Comparison of ENCODE assay signal across 37 mouse cellular contexts in genomic region chr5:76330953-76331352, GRCm38 (mm10). TPM values are rescaled to one million over a fixed set of nuclear protein-coding genes. Genes with fewer than 3 reads are reported as not detected.
DNase-seq lines count a peak whose midpoint lies in the region; ATAC-seq and TF ChIP-seq lines count a peak whose summit lies in the region.
"Had no signal": no experiment of that assay in that cellular context is flagged by ENCODE, and none has a peak within 500 bp of the region (broad histone marks: within the 10 kb centered on the region; RNA-seq: fewer than 3 reads in every experiment).

Pdcl2 (minus strand) TSS chr5:76331156.

- H3K36me3 ChIP-seq in testis, adult 2 months (ENCODE audit: control insufficient read depth, insufficient read depth, low read length), result 0 out of 2 replicates have a peak, but pooled peaks cover 1% of the 10 kb centered on the region
- H3K36me3 ChIP-seq in ES-E14 (ENCODE audit: control insufficient read depth, insufficient read depth, low read length, poor library complexity, severe bottlenecking), result no peaks in the 10 kb centered on the region
- no peaks in the 10 kb centered on the region for H3K36me3 ChIP-seq in midbrain, embryonic 11.5 days (ENCODE audit: control insufficient read depth, insufficient read depth, low read length)
- H3K36me3 ChIP-seq: embryonic facial prominence, embryonic 10.5 days; embryonic facial prominence, embryonic 13.5 days; forebrain, embryonic 12.5 days; forebrain, embryonic 15.5 days; heart, embryonic 12.5 days; heart, embryonic 15.5 days; hindbrain, embryonic 10.5 days; hindbrain, embryonic 13.5 days; intestine, embryonic 15.5 days had no signal

- H3K4me3 ChIP-seq in testis, adult 2 months (ENCODE audit: control insufficient read depth, low read depth, low read length), result peak within 1 kb of the TSS; percentile 95
- peak within 1 kb of the TSS; percentile 49 to 65 for H3K4me3 ChIP-seq in ES-E14 (ENCODE audit: insufficient read depth in 1 of 2, low read depth in 1 of 2, low read length in 2 of 2, poor library complexity in 1 of 2, severe bottlenecking in 1 of 2)
- no peak within 1 kb of the TSS for H3K4me3 ChIP-seq in midbrain, embryonic 11.5 days (ENCODE audit: low read depth, low read length)
- H3K4me3 ChIP-seq: embryonic facial prominence, embryonic 10.5 days; embryonic facial prominence, embryonic 13.5 days; erythroblast, embryonic 14.5 days; forebrain, embryonic 12.5 days; forebrain, embryonic 15.5 days; heart, embryonic 12.5 days; heart, embryonic 15.5 days; hindbrain, embryonic 10.5 days; hindbrain, embryonic 13.5 days; intestine, embryonic 15.5 days had no signal

- TF ChIP-seq CTCF in testis, adult 2 months (IDR thresholded peaks at IDR 0.05; ENCODE audit: control insufficient read depth, insufficient read depth, insufficient replicate concordance, low read depth, low read length), result no peak

- H3K9ac ChIP-seq in ES-E14 (ENCODE audit: insufficient read depth, low read depth, low read length, poor library complexity, severe bottlenecking), result peak within 1 kb of the TSS; percentile 62
- no peak within 1 kb of the TSS for H3K9ac ChIP-seq in midbrain, embryonic 11.5 days (ENCODE audit: low read length)
- H3K9ac ChIP-seq: embryonic facial prominence, embryonic 13.5 days; forebrain, embryonic 12.5 days; forebrain, embryonic 15.5 days; heart, embryonic 12.5 days; heart, embryonic 15.5 days; hindbrain, embryonic 13.5 days; intestine, embryonic 15.5 days had no signal

- H3K4me1 ChIP-seq in testis, adult 2 months (ENCODE audit: control insufficient read depth, insufficient read depth, low read length), result peaks cover 6% of the 10 kb centered on the region
- H3K4me1 ChIP-seq in ES-E14 (ENCODE audit: control insufficient read depth in 2 of 2, insufficient read depth in 2 of 2, low read length in 2 of 2, poor library complexity in 1 of 2), result peaks cover 0 to 2% of the 10 kb centered on the region in 2 experiments; a peak in 3 of 4 replicates
- H3K4me1 ChIP-seq in midbrain, embryonic 11.5 days (ENCODE audit: control insufficient read depth, insufficient read depth, low read length), result no peaks in the 10 kb centered on the region
- H3K4me1 ChIP-seq: embryonic facial prominence, embryonic 10.5 days; heart, embryonic 12.5 days; heart, embryonic 15.5 days; hindbrain, embryonic 10.5 days; hindbrain, embryonic 13.5 days; intestine, embryonic 15.5 days had no signal

- H3K9me3 ChIP-seq in ES-E14 (ENCODE audit: control insufficient read depth, insufficient read depth, low read depth, low read length), result no peaks in the 10 kb centered on the region
- no peaks in the 10 kb centered on the region for H3K9me3 ChIP-seq in midbrain, embryonic 11.5 days (ENCODE audit: control insufficient read depth, low read length)
- H3K9me3 ChIP-seq: embryonic facial prominence, embryonic 10.5 days; embryonic facial prominence, embryonic 13.5 days; forebrain, embryonic 12.5 days; forebrain, embryonic 15.5 days; heart, embryonic 12.5 days; heart, embryonic 15.5 days; hindbrain, embryonic 10.5 days; hindbrain, embryonic 13.5 days; intestine, embryonic 15.5 days had no signal

- WGBS in midbrain, embryonic 11.5 days, result 91% methylated on average over 7 of the region's 7 CpGs

- peak within 1 kb of the TSS; percentile 98 for H3K27ac ChIP-seq in testis, adult 2 months (ENCODE audit: control insufficient read depth, insufficient read depth, low read depth, low read length)
- H3K27ac ChIP-seq in ES-E14 (ENCODE audit: insufficient read depth, low read depth, low read length, poor library complexity, severe bottlenecking), result peak within 1 kb of the TSS; percentile 18; the same call in 1 of the 2 replicates
- H3K27ac ChIP-seq in midbrain, embryonic 11.5 days (ENCODE audit: low read depth, low read length), result no peak within 1 kb of the TSS
- H3K27ac ChIP-seq: embryonic facial prominence, embryonic 10.5 days; embryonic facial prominence, embryonic 13.5 days; forebrain, embryonic 12.5 days; forebrain, embryonic 15.5 days; heart, embryonic 15.5 days; hindbrain, embryonic 10.5 days; hindbrain, embryonic 13.5 days; intestine, embryonic 15.5 days had no signal

- no peak within 1 kb of the TSS for H3K4me2 ChIP-seq in midbrain, embryonic 11.5 days
- H3K4me2 ChIP-seq: embryonic facial prominence, embryonic 13.5 days; forebrain, embryonic 12.5 days; forebrain, embryonic 15.5 days; heart, embryonic 12.5 days; heart, embryonic 15.5 days; hindbrain, embryonic 13.5 days; intestine, embryonic 15.5 days had no signal

- in situ Hi-C loops in ES-E14 (cut with MboI; ENCODE audit: low sequenced_read_pairs in 2 of 2, unreplicated experiment in 2 of 2), result no loop called here

- no peaks in the 10 kb centered on the region for H3K27me3 ChIP-seq in testis, adult 2 months (ENCODE audit: control insufficient read depth, insufficient read depth, low read length)
- H3K27me3 ChIP-seq in midbrain, embryonic 11.5 days (ENCODE audit: control insufficient read depth, insufficient read depth, low read length), result no peaks in the 10 kb centered on the region
- H3K27me3 ChIP-seq: embryonic facial prominence, embryonic 13.5 days; forebrain, embryonic 12.5 days; forebrain, embryonic 15.5 days; heart, embryonic 12.5 days; heart, embryonic 15.5 days; hindbrain, embryonic 13.5 days; intestine, embryonic 15.5 days had no signal

- no peak for ATAC-seq in midbrain, embryonic 11.5 days (ENCODE audit: low FRiP score)
- ATAC-seq: activated CD4-positive, CD25-positive, alpha-beta regulatory T cell, adult 4 months; CD4-positive, CD25-positive, alpha-beta regulatory T cell, adult 4 months; forebrain, embryonic 15.5 days; hindbrain, embryonic 16.5 days; intestine, embryonic 15.5 days had no signal

- peak; percentile 98 for TF ChIP-seq POLR2A in testis, adult 2 months (IDR thresholded peaks at IDR 0.05; ENCODE audit: control insufficient read depth, low read depth, low read length)

- DNase-seq in testis, postnatal 10 days (ENCODE audit: low spot score), result no peak
- peak; percentile 75 for DNase-seq in ES-E14 (ENCODE audit: low read depth, low spot score)
- peak; percentile 94 for DNase-seq in ZHBTc4 (ENCODE audit: low read depth, low spot score)
- no peak for DNase-seq in midbrain, embryonic 11.5 days (ENCODE audit: low spot score, missing footprints)
- no peak for DNase-seq in B cell, adult 2 months
- no peak for DNase-seq in layer of hippocampus, adult 11-12 months (ENCODE audit: low spot score)
- DNase-seq: adrenal gland, adult 8-10 months; adrenal gland, postnatal 25 days; cerebellum, adult 11-12 months; cerebellum, adult 8-10 months; cerebellum, postnatal 10 days; cerebellum, postnatal 36 days; embryo, embryonic 11 days; gastrocnemius, postnatal 10 days; gastrocnemius, postnatal 36 days; heart, postnatal 10 days; heart, postnatal 36 days had no signal

TF ChIP-seq in ES-E14, 5 proteins besides CTCF, POLR2A, EP300 and RAD21:
- TF ChIP-seq ZC3H11A (IDR thresholded peaks at IDR 0.05; ENCODE audit: borderline replicate concordance, low read depth, low read length), result no peak
- no peak for TF ChIP-seq CHD2 (IDR thresholded peaks at IDR 0.05; ENCODE audit: low read depth, low read length)
- no peak for TF ChIP-seq ZNF384 (IDR thresholded peaks at IDR 0.05; ENCODE audit: low read depth, low read length)
- no peak for TF ChIP-seq HCFC1 (IDR thresholded peaks at IDR 0.05; ENCODE audit: borderline replicate concordance, insufficient read depth, low read length)
- no peak for TF ChIP-seq MAFK (IDR thresholded peaks at IDR 0.05; ENCODE audit: insufficient read depth, low read depth, low read length)

RNA-seq across cellular contexts. Expression of gene Pdcl2, which starts in this region (rescaled TPM):
- 86.9 and 115 TPM in 2 replicates for polyA plus RNA-seq in testis, adult 2 months (2012; rRNA removed)
- total RNA-seq in ES-E14 (2012; rRNA removed), result 1.8 and 2.0 TPM in 2 replicates
- polyA plus RNA-seq in midbrain, embryonic 11.5 days (2014; fragmentation: Nextera tagmentation; extraction: Ambion mirVana), result not detected in 2 replicates
- total RNA-seq: adrenal gland, adult 8-10 months; adrenal gland, postnatal 25 days; gastrocnemius, adult 18-20 months; gastrocnemius, postnatal 10 days; gastrocnemius, postnatal 36 days; granulocyte monocyte progenitor cell, adult 5-6 weeks; heart, adult 8-10 months; heart, postnatal 10 days; heart, postnatal 36 days had no signal
- polyA plus RNA-seq: activated CD4-positive, CD25-positive, alpha-beta regulatory T cell, adult 4 months; brain, embryonic 14.5 days; C2C12; CD4-positive, CD25-positive, alpha-beta regulatory T cell, adult 4 months; cortical plate, adult 2 months; embryonic facial prominence, embryonic 10.5 days; embryonic facial prominence, embryonic 13.5 days; erythroblast, embryonic 14.5 days; forebrain, embryonic 12.5 days; forebrain, embryonic 15.5 days; heart, embryonic 12.5 days; heart, embryonic 15.5 days; hindbrain, embryonic 10.5 days; hindbrain, embryonic 13.5 days; hindbrain, embryonic 16.5 days; intestine, embryonic 15.5 days had no signal

Comparison
In these comparisons a context has a peak if more than half of its experiments do, and no peak if none do; other contexts are left out.
1. RNA of gene Pdcl2 (polyA plus RNA-seq): 86.9 to 115 TPM in testis, adult 2 months; not detected in midbrain, embryonic 11.5 days; every median in the first group is over 10 times any median in the second.
2. DNase-seq: peak in ES-E14 (single experiment) and ZHBTc4 (single experiment); none in testis, postnatal 10 days (single experiment), midbrain, embryonic 11.5 days (single experiment), B cell, adult 2 months (0 of 2) and layer of hippocampus, adult 11-12 months (single experiment).